Mouse (Mus musculus) erythroblast, embryonic 14.5 days (primary cell): ENCODE results near the gene Surf1.

Experiments used
- GATA1 ChIP-seq: IDR thresholded peaks from 2 replicates; pipeline ENCODE4 v1.6.1; 2012; ENCODE audit warnings: low read length, inconsistent platforms, mixed read lengths
- TAL1 ChIP-seq: IDR thresholded peaks from 3 replicates; pipeline ENCODE4 v1.6.1; 2012; ENCODE audit warnings: low read length, inconsistent platforms, mixed read lengths

GRCm38 (mm10) chr2:26963923-26964723, 47.8 kb upstream of the Surf1 start, which contains the start of gene Rexo4:
- TF ChIP-seq GATA1 (no peak), TAL1 (no peak)
